Mouse (Mus musculus): ENCODE results near the gene Rnase10.
"Not testable (repeated sequence)": the region's sequence is repeated elsewhere in the genome, so short reads cannot be mapped to it uniquely, and the experiment has no call there.

Gene Rnase10

GRCm38 (mm10) chr14:51008781-51009180 lies 1.2 kb downstream of the Rnase10 start:
- in situ Hi-C loops (cut with MboI; ENCODE audit: low sequenced_read_pairs): no loop called here

DNA sequence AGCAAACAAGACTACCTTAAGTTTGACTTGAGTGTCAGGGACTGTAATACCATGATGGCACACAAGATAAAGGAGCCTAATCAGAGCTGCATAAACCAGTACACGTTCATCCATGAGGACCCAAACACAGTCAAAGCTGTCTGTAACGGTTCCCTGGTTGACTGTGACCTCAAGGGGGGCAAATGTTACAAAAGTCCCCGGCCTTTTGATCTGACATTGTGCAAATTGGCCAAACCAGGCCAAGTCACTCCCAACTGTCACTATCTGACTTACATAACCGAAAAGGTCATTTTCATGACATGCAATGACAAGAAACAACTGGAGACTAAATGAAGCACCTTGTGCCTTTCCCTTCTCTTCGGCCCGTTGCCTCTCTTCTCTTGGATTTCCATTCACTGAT lies 2.0 kb downstream of the Rnase10 start:
- in situ Hi-C loops (cut with MboI; ENCODE audit: low sequenced_read_pairs): no loop called here

GRCm38 (mm10) chr14:51014724-51015123 lies 7.2 kb downstream of the Rnase10 start:
- in situ Hi-C loops (cut with MboI; ENCODE audit: low sequenced_read_pairs): not testable (repeated sequence)

GRCm38 (mm10) chr14:51015780-51016179 lies 8.2 kb downstream of the Rnase10 start:
- in situ Hi-C loops (cut with MboI; ENCODE audit: low sequenced_read_pairs): no loop called here

- in situ Hi-C loops (cut with MboI; ENCODE audit: low sequenced_read_pairs): no loop called here
These were observed 9.7 kb downstream of the Rnase10 start for GRCm38 (mm10) chr14:51017256-51017655.

- in situ Hi-C loops (cut with MboI; ENCODE audit: low sequenced_read_pairs): loop anchor here (10.0 kb wide), 1 partner anchor 81 kb away; no protein-coding TSS in a partner anchor
These were observed 15.9 kb downstream of the Rnase10 start for GRCm38 (mm10) chr14:51023457-51023856.

DNA sequence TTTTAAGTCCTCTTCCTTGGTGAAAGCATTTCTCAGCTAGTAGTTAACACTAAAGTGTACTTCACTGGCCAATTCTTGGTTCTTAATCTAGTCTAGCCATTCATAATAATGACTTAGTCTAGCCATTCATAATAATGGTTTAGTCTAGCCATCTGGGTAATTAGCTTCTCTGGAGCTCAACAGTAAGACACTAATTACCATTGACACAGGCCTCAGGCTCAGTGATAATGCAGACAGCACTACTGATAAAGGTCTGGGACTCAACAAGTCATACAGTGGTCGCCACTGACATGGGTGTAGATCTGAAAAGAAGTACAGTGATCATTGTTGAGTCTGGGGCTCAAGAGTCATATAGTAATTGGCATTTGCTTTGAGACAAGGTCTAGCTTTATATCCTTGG lies 17.3 kb downstream of the Rnase10 start:
- in situ Hi-C loops (cut with MboI; ENCODE audit: low sequenced_read_pairs): loop anchor here (10.0 kb wide), 1 partner anchor 80 kb away; no protein-coding TSS in a partner anchor

DNA sequence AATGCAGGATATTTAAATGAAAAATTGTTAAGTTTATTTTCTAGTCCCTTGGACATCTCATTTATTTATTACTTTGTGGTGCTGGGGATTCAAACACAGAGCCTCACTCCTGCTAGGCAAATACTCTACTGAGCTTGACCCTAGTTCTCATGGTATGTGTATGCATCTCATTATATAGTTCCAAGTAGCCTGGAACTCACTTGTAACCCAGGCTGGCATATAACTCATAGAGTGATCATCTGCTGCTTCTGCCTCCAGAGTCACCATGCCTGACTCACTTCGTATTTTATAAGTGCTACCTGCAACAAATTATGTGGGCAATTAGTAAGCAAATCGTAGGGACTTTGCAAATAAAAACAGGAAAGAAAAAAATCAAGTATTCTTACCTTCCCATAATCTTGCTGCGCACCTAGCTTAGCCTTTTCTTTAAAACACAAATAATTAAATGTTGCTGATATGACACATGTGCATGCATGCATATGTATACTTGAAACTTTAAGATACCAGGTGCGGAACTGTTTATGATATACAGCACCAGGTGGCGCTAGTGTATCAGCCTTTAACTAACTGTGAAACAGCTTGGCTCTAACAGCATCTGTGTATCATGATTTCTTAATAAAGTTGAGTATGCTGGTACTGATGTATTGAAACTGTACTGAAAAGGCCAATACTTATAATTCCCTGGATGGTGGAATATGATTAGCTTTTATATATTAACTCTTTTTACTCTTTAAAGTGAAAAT lies 19.0 kb downstream of the Rnase10 start:
- in situ Hi-C loops (cut with MboI; ENCODE audit: low sequenced_read_pairs): loop anchor here (10.0 kb wide), 1 partner anchor 78 kb away; no protein-coding TSS in a partner anchor

DNA sequence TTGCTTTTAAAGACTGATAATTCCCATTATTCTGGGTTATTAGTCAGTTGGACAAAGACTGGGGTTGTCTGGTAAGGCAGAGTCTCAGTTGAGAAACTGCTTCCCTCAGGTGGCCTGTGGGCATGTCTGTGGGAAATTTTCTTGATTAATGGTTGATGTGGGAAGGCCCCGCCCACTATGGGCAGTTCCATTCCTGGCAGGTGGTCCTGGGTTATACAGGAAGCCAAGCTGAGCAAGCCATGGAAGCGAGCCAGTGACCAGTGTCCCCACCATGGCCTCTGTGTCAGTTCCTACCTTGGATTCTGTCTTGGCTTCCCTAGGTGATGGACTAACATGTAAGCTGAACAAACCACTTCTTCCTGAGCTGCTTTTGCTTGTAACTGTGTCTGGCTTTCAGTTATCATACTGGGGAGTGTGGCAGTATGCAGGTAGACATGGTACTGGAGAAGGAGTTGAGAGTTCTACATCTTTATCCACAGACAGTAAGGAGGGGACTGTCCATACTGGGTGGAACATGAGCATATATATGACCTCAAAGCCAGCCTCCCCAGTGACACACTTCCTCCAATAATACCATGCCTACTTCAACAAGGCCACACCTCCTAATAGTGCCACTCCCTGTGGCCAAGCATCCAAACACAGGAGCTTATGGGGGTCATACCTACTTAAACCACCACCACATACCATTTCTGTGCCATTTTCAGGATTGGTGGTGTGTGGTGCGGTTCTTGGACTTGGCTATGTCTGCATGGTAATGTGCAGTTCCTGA lies 20.0 kb downstream of the Rnase10 start:
- in situ Hi-C loops (cut with MboI; ENCODE audit: low sequenced_read_pairs): loop anchor here (10.0 kb wide), 1 partner anchor 77 kb away; no protein-coding TSS in a partner anchor

- in situ Hi-C loops (cut with MboI; ENCODE audit: low sequenced_read_pairs): no loop called here
These were observed 27.7 kb downstream of the Rnase10 start for GRCm38 (mm10) chr14:51035206-51035605.

DNA sequence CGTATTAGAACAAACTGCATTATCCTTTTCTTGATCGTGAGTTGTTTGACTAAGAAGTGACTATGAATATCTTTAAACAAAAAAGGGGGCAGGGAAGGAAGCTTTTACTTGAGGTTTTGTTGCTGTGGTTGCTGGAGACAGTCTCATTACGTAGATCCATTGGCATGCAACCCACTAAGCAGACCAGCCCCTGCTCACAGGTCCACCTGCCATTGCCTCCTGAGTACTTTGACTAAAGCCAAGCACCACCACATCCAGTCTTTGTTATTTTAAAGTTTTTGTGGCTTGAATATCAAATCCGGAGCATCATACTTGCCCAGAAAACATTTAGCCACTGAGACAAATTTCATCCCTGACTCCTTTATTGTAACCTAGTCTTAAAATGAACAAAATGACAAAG lies 28.7 kb downstream of the Rnase10 start:
- in situ Hi-C loops (cut with MboI; ENCODE audit: low sequenced_read_pairs): no loop called here

GRCm38 (mm10) chr14:51041769-51042168 lies 34.2 kb downstream of the Rnase10 start, which contains the start of gene Rnase9:
Gene Rnase9, minus strand, starts transcription at chr14:51041869.
- in situ Hi-C loops (cut with MboI; ENCODE audit: low sequenced_read_pairs): no loop called here

DNA sequence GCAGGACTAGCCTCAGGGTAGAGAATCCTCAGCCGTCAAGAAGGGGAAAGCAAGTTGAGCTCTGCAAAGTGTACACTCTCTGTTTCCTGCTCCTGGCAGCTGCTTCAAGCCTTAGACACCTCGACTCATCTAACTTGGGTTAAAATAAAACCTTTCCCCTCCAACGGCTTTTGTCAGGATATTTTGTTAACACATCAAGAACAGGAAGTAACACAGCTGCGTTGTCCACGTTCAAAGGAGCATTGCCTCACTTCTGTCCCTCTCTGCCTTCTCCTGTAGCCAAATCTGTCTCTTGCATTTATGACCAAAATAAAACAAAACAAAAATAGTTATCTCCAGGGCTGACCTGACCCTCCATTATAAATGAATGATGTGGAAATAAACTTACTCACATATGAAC lies 40.3 kb downstream of the Rnase10 start:
- in situ Hi-C loops (cut with MboI; ENCODE audit: low sequenced_read_pairs): no loop called here

DNA sequence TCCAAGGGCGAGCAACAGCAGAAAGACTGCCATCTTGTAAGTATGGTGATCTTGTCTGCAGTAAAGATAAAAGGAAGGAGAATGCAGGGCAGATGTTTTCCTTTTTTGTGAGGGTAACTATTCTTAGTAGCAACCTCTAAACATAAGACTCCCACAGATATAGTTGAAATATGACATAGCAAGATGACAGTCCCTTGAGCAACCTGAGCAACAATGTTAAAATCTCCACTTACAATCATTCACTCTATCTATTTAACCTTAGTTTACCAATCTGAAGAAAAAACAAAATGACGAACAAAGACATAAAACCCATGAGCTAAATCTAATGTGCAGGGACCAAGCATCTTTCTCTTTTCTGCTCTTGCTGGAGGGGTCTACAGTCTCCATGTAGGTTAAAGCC lies 42.5 kb downstream of the Rnase10 start, which contains the start of gene Rnase11:
Gene Rnase11 (minus strand): TSS at position 101 of the 400 bp plus-strand sequence.
- in situ Hi-C loops (cut with MboI; ENCODE audit: low sequenced_read_pairs): no loop called here

DNA sequence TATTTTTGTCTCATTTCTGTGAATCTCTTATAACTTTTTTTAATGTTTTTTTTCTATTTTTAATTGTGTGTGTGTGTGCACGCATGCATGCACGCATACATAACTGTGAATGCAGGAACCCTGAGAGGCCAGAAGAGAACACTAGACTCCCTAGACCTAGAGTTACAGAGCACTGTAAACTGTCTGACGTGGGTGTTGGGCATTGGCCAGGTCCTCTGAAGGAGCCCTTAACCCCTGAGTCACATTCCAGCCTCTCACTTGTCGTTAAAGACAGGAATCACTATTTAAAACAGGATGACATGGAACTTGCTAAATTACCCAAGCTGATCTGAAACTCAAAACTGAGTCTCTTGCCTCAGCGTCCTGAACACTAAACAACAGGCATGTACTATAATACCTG lies 44.4 kb downstream of the Rnase10 start:
- in situ Hi-C loops (cut with MboI; ENCODE audit: low sequenced_read_pairs): no loop called here

DNA sequence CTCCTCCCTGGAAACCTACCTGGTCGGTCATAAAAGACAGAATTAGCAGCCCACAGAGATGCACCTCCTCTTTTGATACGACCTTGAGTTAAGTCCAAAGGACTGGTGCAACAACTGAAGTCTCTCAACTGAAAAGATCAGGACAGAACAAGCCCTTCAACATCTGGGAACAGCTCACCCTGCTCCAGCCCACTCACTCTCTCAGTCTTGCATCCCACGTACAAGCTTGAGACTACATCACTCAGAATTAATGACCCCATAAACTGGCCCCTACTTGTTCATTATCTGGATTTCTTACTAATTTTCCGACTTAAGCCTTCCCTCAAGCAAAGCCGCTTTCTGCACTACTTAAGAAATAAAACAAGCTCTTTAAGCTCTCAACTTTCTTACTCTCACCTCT lies 45.6 kb downstream of the Rnase10 start:
- in situ Hi-C loops (cut with MboI; ENCODE audit: low sequenced_read_pairs): no loop called here

DNA sequence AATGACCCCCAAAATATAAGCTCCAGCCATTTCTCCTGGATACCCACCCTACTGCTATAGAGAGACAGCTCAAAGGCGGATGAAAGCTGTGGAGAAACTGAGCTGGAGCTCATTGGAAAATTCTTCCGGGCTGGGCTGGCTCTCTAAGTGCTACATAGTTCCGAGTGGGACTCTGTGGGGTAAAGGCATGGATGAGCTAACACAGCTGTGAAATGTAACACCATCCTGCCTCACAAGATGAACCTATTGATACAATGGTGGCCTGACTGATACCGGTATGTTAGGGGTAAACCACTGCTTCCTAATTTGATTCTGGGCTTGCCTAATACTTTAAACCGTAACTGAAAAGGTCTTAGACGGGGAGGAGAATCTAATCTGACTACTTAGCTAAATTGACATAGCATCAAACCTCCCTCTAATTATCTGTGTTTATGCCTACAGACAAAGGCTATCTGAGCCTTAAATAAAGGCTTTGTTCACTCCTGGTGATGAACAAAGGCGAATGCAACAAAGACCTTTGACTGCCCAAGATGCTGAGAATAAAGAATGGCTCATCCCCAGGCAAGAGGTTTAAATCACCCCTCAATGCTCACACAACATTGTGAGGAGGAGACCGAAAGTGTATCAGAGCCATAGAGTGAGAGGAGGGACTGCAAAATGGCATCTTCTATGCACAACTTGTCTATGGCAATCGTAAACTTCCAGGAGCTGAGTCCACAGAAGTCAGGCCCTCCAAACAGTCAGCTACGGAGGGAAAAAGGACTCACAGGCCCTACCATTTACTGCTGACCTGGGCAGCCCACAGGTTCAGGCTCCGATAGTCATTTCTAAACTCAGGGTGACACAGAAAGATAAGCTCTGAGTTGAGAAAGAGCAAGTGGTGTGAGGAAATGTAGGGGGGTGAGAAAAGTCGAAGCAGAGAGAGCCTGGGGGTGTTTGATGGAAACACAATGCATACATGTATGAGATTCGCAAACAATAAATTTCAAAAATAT lies 47.0 kb downstream of the Rnase10 start:
- in situ Hi-C loops (cut with MboI; ENCODE audit: low sequenced_read_pairs): no loop called here

GRCm38 (mm10) chr14:51057401-51057831 lies 49.9 kb downstream of the Rnase10 start, which contains the start of gene Rnase12:
Gene Rnase12, minus strand, starts transcription at chr14:51057661.
- in situ Hi-C loops (cut with MboI; ENCODE audit: low sequenced_read_pairs): no loop called here
